Mouse (Mus musculus): ENCODE data around the gene Slc11a1.
"Not testable (repeated sequence)": the region's sequence is repeated elsewhere in the genome, so short reads cannot be mapped to it uniquely, and the experiment has no call there.

The Slc11a1 gene

GRCm38 (mm10) chr1:74374980-74375379 lies at the start of gene Slc11a1:
TSS of gene Slc11a1 (plus strand) at chr1:74375195.
- no peak for DNase-seq (ENCODE audit: low read depth, low spot score)

- not testable (repeated sequence) for DNase-seq (ENCODE audit: low read depth, low spot score)
These were observed 48.1 kb upstream of the Slc11a1 start for GRCm38 (mm10) chr1:74326916-74327315.

GRCm38 (mm10) chr1:74329899-74330431 lies 45.0 kb upstream of the Slc11a1 start:
- DNase-seq (ENCODE audit: low read depth, low spot score), result no peak

- no peak for DNase-seq (ENCODE audit: low read depth, low spot score)
These were observed 43.8 kb upstream of the Slc11a1 start for GRCm38 (mm10) chr1:74331046-74331681.

GRCm38 (mm10) chr1:74332241-74332763 lies 42.7 kb upstream of the Slc11a1 start:
- peak; percentile 97 for DNase-seq (ENCODE audit: low read depth, low spot score)

GRCm38 (mm10) chr1:74332930-74333329 lies 42.1 kb upstream of the Slc11a1 start:
- DNase-seq (ENCODE audit: low read depth, low spot score), result no peak

- DNase-seq (ENCODE audit: low read depth, low spot score), result no peak
These were observed 40.4 kb upstream of the Slc11a1 start for GRCm38 (mm10) chr1:74334607-74335006.

GRCm38 (mm10) chr1:74335033-74335432 lies 40.0 kb upstream of the Slc11a1 start:
- no peak for DNase-seq (ENCODE audit: low read depth, low spot score)

- DNase-seq (ENCODE audit: low read depth, low spot score), result no peak
These were observed 39.4 kb upstream of the Slc11a1 start for GRCm38 (mm10) chr1:74335436-74336170.

GRCm38 (mm10) chr1:74337241-74337771 lies 37.7 kb upstream of the Slc11a1 start:
- DNase-seq (ENCODE audit: low read depth, low spot score), result no peak

GRCm38 (mm10) chr1:74338013-74338412 lies 37.0 kb upstream of the Slc11a1 start:
- DNase-seq (ENCODE audit: low read depth, low spot score), result no peak

GRCm38 (mm10) chr1:74338626-74339025 lies 36.4 kb upstream of the Slc11a1 start:
- no peak for DNase-seq (ENCODE audit: low read depth, low spot score)

- DNase-seq (ENCODE audit: low read depth, low spot score), result no peak
These were observed 35.1 kb upstream of the Slc11a1 start for GRCm38 (mm10) chr1:74339917-74340316.

- no peak for DNase-seq (ENCODE audit: low read depth, low spot score)
These were observed 34.6 kb upstream of the Slc11a1 start for GRCm38 (mm10) chr1:74340361-74340764.

- DNase-seq (ENCODE audit: low read depth, low spot score), result not testable (repeated sequence)
These were observed 34.0 kb upstream of the Slc11a1 start for GRCm38 (mm10) chr1:74340992-74341391.

- DNase-seq (ENCODE audit: low read depth, low spot score), result no peak
These were observed 33.1 kb upstream of the Slc11a1 start for GRCm38 (mm10) chr1:74341898-74342297.

- no peak for DNase-seq (ENCODE audit: low read depth, low spot score)
These were observed 32.7 kb upstream of the Slc11a1 start for GRCm38 (mm10) chr1:74342308-74342707.

GRCm38 (mm10) chr1:74343161-74343560 lies 31.8 kb upstream of the Slc11a1 start:
- DNase-seq (ENCODE audit: low read depth, low spot score), result no peak

GRCm38 (mm10) chr1:74344163-74344916 lies 30.7 kb upstream of the Slc11a1 start:
- no peak for DNase-seq (ENCODE audit: low read depth, low spot score)

GRCm38 (mm10) chr1:74351185-74351769 lies 23.7 kb upstream of the Slc11a1 start:
- no peak for DNase-seq (ENCODE audit: low read depth, low spot score)

GRCm38 (mm10) chr1:74352532-74353096 lies 22.4 kb upstream of the Slc11a1 start:
- no peak for DNase-seq (ENCODE audit: low read depth, low spot score)

All from R1 (cell line).